Mouse (Mus musculus) left cerebral cortex, adult 18-20 months (tissue): ENCODE data around the gene Rab12. TPM values are rescaled to one million over a fixed set of nuclear protein-coding genes. Genes with fewer than 3 reads are reported as not detected.

Experiments
- DNase-seq, 2 experiments: peaks; one replicate each; pipeline ENCODE4 v3.0.0; 2021 to 2022; ENCODE audit warnings: low spot score in 2 of 2, mixed read lengths in 1 of 2
- total RNA-seq, 2 experiments: library from RNA; stranded (reverse); gene quantifications; 2 replicates each; pipeline ENCODE4 v1.2.3; 2021

Gene Rab12
- total RNA-seq, 2 experiments from 2014 or later: 113 to 120 TPM

DNA sequence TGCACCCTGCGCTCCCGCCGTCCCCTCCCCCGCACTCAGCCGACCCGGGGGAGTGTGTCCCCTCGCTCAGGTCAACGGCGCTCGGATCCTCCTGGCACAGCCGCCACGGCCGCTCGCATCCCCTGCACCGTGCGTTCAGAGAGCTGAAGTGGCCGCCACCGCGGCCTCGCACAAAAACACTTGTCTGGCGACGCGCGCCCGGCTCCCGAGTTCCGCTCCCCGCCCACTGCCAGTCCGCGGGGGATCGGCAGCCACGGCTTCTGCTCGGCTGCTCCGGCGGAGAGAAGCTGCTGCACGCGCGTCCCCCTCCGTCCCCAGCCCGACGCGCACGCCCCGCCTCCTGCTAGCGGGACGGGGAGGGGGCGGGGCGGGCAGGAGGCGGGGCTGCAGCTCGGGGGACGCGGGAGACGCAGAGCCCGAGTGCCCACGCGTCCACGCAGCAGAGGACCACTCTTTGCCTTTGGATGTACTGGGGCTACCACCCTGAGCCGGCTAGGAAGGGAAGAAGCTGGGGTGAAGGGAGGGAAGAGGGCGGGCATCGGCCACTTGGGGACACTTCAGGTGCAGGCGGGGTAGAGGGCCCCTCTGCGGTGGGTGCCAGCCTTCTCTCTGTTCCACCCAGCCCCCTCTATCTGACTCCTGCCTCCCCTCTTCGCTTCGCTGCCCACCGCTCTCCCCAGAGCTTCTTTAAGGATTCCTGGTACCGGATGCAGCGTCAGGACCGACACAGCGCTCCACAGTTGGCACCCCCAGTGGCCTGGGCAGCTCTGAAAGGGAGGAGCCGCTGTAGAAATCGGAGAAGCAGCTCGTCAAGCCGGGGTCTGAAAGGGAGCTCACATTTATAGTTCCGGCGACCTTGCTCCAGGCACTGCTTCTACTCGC is 69.8 kb downstream of the Rab12 start, which contains the start of gene Mtcl1:
Mtcl1 (minus strand) TSS at position 291 of the 882 bp plus-strand sequence.
- peak; percentile 84 to 93 for DNase-seq

DNA sequence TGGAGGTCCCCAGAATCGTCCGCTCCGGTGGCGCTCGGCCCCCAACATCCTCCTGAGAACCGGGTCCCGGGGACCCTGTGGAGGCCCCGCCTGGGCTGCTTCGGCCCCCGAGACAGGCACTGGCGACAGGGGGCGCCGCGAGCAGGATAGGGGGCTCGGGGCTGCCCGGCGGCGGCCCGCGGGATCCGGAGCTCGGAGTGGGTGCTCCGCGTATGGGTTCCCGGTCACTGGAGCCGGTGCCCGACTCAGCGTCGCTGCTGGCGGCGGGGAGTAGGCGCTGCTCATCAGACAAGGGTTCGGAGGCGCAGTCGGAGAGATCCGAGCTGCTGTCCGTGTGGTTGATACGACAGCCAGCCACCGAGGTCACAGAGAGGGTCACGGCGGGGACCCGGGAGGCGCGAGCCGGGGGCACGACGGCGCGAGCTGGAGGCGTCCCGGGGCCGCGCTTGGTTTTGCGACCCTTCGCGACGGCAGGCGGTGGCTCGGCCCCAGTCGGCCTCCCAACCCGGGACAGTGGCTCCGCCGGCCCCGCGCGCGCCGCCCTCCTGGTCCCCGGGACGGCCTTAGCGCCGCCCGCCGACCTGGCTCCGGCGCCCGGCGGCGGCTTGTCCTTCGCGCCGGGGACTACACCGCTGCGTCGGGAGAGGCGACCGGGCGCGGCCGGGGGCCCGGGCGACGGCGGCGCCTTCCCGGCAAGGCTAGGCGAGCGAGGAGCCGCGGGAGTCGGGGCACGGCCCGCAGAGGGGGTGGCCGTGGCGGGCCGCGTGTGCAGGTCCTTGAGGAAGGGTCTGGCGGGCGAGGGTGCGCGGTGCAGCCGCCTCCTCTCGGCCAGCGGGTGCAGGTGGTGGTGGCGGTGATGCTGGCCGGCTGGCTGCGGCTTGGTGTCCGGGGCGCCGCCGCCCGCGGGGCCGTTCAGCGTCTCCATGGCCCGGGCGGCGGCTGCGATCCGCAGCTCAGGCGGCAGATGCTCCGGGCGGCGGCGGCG is 70.8 kb downstream of the Rab12 start:
- no peak for DNase-seq

DNA sequence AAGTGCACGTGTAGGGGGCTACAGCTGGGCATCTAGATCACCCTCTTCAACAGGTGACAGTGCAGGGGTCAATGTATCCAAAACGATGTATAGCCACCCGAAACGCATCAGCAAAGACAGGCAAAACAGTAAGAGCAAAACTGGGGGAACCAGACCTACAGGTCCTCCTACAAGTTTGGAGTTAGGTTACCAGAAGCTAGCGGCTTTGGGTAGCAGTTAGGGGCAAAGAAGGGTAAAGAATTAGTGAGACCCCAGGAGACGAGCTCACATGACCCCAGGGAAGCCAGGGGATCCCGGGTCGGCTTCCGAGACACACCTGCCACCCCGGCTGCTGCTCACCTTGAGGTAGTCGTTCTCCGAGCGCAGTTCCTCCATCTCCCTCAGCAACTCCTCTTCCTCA is 71.6 kb downstream of the Rab12 start:
- DNase-seq: no peak

DNA sequence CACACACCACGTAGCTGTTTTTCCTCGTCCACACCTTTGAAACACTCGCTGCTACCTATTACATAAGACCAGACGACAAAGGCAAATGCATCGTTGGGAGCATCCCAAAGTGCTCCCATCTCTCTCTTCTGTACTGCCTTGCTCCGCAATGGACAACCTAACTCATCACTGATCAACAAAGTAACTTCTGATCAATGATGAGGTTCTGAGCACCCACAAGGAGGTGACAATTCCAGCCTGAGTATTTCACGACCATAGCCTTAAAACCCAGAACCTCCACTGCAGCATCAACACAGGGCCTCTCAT is 72.6 kb downstream of the Rab12 start:
- DNase-seq: no peak

DNA sequence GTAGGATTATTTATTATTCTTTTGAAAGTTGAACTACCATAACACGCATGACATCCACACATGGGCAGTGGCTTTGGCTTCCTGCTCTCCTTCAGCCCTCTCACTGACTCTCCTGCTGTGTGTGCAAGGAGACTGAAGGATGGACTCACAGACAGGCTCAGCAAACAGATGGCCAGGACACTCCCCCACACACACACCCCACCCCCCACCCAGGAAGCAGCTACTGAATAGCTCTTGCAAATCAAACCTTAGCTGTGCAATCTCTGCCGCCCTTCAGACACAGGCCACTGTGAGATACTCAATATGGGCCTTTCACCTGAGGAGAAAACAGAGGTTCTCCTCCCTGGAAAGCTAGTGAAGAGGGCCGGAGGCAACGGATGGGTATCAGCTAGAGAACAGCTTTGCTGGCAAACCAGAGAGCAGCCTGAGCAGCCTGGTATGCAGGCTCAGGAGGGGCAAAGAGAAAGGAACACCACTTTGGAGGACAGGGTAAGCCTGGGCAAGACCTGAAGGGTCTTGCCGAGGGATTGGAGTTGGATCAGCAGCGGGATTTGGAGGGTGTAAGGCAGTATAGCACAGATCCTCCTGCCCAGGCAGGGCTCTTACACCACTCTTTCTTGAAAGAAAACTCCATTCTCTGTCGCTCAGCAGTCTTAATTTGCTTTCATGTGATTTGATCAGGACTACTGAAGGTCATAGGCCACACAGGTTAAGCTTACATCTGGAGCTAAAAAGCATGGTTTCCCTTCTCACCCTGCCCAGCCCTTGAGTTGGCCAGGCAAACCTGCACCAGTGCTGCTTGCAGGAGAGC is 73.1 kb downstream of the Rab12 start:
- DNase-seq: no peak

Other genes starting within 250 kb of the Rab12 start
- 100 to 1,000 TPM; 109 to 122 TPM for gene Mtcl1, start 70.0 kb downstream of the Rab12 start, total RNA-seq
- under 1 TPM in 1 of 2 experiments, not detected in 1; 0.12 TPM for gene Themis3, start 74.9 kb upstream of the Rab12 start, total RNA-seq